Mouse (Mus musculus): ENCODE data around the gene 1700003E16Rik. TPM values are rescaled to one million over a fixed set of nuclear protein-coding genes. Genes with fewer than 3 reads are reported as not detected.
"Not testable (repeated sequence)": the region's sequence is repeated elsewhere in the genome, so short reads cannot be mapped to it uniquely, and the experiment has no call there.

Gene 1700003E16Rik
- total and polyA plus RNA-seq, 2 experiments from 2014 or later, result 10.2 to 12.7 TPM

DNA sequence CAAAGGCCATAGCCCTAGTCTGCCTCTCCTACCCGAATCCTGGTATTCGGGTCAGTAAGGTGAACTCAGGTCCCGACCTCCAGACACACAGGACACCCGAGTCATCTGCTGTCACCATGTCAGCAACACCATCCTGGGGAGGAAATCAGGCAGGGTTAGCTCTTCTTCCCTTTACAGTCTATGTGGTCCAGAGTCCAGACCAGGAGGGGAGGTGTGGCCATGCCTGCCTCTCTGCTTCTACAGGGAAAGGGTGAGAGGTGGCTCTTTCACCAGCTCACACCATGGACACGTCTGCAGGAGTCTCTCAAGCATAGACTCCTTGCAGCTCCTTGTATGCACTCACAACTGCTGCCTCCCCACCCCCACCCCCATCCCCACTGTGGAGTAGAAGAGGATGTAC lies 2.7 kb upstream of the 1700003E16Rik start:
- Histone ChIP-seq H3K27me3 (ENCODE audit: insufficient read depth, low read length) (no peaks in the 10 kb centered on the region), H3K4me1 (ENCODE audit: insufficient read depth, low read length) (no peaks in the 10 kb centered on the region), H3K4me3 (ENCODE audit: low read length) (no peak overlapping the region), H3K9ac (replicated peaks; ENCODE audit: low read length) (no peak overlapping the region), H3K9me3 (ENCODE audit: low read length) (no peaks in the 10 kb centered on the region), H3K4me2 (ENCODE audit: low read depth, low read length) (no peak overlapping the region), H3K36me3 (ENCODE audit: insufficient read depth, low read length) (0 out of 2 replicates have a peak, but pooled peaks cover 4% of the 10 kb centered on the region), H3K27ac (no peak overlapping the region)
- ATAC-seq (no peak), DNase-seq (ENCODE audit: low spot score) (no peak)
- 79% methylated on average over 5 of the region's 5 CpGs for WGBS
- no peak for TF ChIP-seq CTCF (IDR thresholded peaks at IDR 0.05; ENCODE audit: low read depth)

GRCm38 (mm10) chr6:83155552-83156238 lies 509 bp upstream of the 1700003E16Rik start:
- DNase-seq (ENCODE audit: low spot score), result peak; percentile 52
- H3K27me3 ChIP-seq (ENCODE audit: insufficient read depth, low read length), result peaks cover 5% of the 10 kb centered on the region; the same call in 1 of the 2 replicates
- no peaks in the 10 kb centered on the region for H3K9me3 ChIP-seq (ENCODE audit: low read length)
- peak; percentile 38 for ATAC-seq
- H3K4me3 ChIP-seq (ENCODE audit: low read length), result peak overlapping the region; percentile 50
- no peak for TF ChIP-seq CTCF (IDR thresholded peaks at IDR 0.05; ENCODE audit: low read depth)
- H3K36me3 ChIP-seq (ENCODE audit: insufficient read depth, low read length), result no peaks in the 10 kb centered on the region
- peak overlapping the region; percentile 38; the same call in 1 of the 2 replicates for H3K27ac ChIP-seq
- no peaks in the 10 kb centered on the region for H3K4me1 ChIP-seq (ENCODE audit: insufficient read depth, low read length)
- peak overlapping the region; percentile 79 for H3K4me2 ChIP-seq (ENCODE audit: low read depth, low read length)
- peak overlapping the region; percentile 46 for H3K9ac ChIP-seq (replicated peaks; ENCODE audit: low read length)
- 8% methylated on average over 23 of the region's 23 CpGs for WGBS

- H3K4me1 ChIP-seq (ENCODE audit: insufficient read depth, low read length); H3K4me2 ChIP-seq (ENCODE audit: low read depth, low read length); H3K4me3 ChIP-seq (ENCODE audit: low read length); H3K27ac ChIP-seq; H3K9ac ChIP-seq (replicated peaks; ENCODE audit: low read length); H3K36me3 ChIP-seq (ENCODE audit: insufficient read depth, low read length); H3K9me3 ChIP-seq (ENCODE audit: low read length); ATAC-seq: not testable (repeated sequence)
- DNase-seq (ENCODE audit: low spot score), result peak; percentile 82
- 19% methylated on average over 3 of the region's 3 CpGs for WGBS
- peak; percentile 69 for TF ChIP-seq CTCF (IDR thresholded peaks at IDR 0.05; ENCODE audit: low read depth)
- peaks cover 22% of the 10 kb centered on the region for H3K27me3 ChIP-seq (ENCODE audit: insufficient read depth, low read length)
These were observed 3.3 kb downstream of the 1700003E16Rik start for GRCm38 (mm10) chr6:83159456-83159855.

DNA sequence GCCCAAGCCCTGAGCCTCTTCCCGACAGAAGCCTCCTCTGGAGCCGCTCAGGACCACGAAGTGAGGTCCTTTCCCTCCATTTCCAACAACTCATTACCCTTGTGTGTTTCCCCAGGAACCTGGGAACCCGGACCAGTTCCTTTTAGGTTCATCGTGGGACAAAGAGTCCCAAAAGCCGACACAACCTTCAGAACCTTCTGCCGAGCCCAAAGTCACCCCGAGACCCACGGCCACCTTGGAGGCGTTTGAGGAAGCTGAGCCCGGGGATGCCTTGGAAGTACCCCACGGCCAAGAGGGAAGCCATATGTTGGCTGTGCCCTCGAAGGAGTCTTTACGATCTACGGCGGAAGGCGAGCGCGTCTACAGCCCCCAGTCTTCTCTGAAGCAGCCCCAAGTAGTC lies 5.2 kb downstream of the 1700003E16Rik start:
- H3K27me3 ChIP-seq (ENCODE audit: insufficient read depth, low read length), result peaks cover 22% of the 10 kb centered on the region
- TF ChIP-seq CTCF (IDR thresholded peaks at IDR 0.05; ENCODE audit: low read depth), result no peak
- H3K4me1 ChIP-seq (ENCODE audit: insufficient read depth, low read length), result 0 out of 2 replicates have a peak, but pooled peaks cover 5% of the 10 kb centered on the region
- peak overlapping the region; percentile 24 for H3K4me3 ChIP-seq (ENCODE audit: low read length)
- H3K27ac ChIP-seq, result no peak overlapping the region
- H3K36me3 ChIP-seq (ENCODE audit: insufficient read depth, low read length), result no peaks in the 10 kb centered on the region
- H3K4me2 ChIP-seq (ENCODE audit: low read depth, low read length), result peak overlapping the region; percentile 50
- H3K9ac ChIP-seq (replicated peaks; ENCODE audit: low read length), result no peak overlapping the region
- DNase-seq (ENCODE audit: low spot score), result no peak
- no peak for ATAC-seq
- no peaks in the 10 kb centered on the region for H3K9me3 ChIP-seq (ENCODE audit: low read length)
- 15% methylated on average over 19 of the region's 19 CpGs for WGBS

DNA sequence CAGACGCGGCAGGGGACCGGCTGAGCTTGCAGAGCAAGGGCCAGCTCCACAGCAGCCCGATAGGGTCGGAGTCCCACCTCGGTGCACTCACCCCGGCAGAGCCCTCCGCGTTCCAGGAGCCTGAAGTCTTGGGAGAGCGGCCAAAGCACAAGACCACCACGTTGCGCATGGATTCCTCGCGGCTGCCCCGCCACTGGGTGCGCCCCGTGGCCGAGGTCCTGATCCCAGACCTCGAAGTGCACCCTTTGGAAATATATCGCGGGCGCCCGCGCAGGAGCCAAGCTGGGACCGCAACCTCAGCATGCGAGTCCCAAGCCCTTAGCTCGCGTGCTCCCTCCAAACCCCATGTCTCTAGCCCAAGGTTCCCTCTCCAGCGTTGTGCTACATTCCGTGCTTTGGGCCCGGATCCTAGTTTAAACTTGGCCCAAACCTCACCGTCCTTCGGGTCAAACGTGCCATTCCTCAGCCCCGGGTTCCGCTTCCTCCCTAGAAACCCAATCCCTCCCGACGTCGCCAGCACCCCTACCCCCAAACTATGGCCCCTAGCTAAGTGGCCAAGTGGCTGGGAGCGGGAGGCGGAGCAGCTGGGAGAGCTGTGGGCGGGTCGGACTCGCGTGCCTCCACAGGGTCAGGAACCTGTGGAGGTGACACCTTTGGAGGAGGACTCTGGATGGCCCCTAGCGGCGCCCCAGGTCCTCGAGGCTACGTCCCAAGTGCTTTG lies 5.9 kb downstream of the 1700003E16Rik start:
- no peak for TF ChIP-seq CTCF (IDR thresholded peaks at IDR 0.05; ENCODE audit: low read depth)
- ATAC-seq, result no peak
- Histone ChIP-seq H3K4me2 (ENCODE audit: low read depth, low read length) (peak overlapping the region; percentile 50), H3K4me3 (ENCODE audit: low read length) (peak overlapping the region; percentile 24), H3K27ac (no peak overlapping the region), H3K4me1 (ENCODE audit: insufficient read depth, low read length) (0 out of 2 replicates have a peak, but pooled peaks cover 10% of the 10 kb centered on the region), H3K9me3 (ENCODE audit: low read length) (no peaks in the 10 kb centered on the region), H3K36me3 (ENCODE audit: insufficient read depth, low read length) (no peaks in the 10 kb centered on the region), H3K27me3 (ENCODE audit: insufficient read depth, low read length) (peaks cover 22% of the 10 kb centered on the region), H3K9ac (replicated peaks; ENCODE audit: low read length) (0 out of 2 replicates have a peak overlapping the region, but pooled peaks have one; percentile 25)
- no peak for DNase-seq (ENCODE audit: low spot score)
- 3% methylated on average over 49 of the region's 49 CpGs for WGBS

- Histone ChIP-seq H3K27me3 (ENCODE audit: insufficient read depth, low read length) (peaks cover 22% of the 10 kb centered on the region), H3K9ac (replicated peaks; ENCODE audit: low read length) (no peak overlapping the region), H3K27ac (no peak overlapping the region), H3K4me1 (ENCODE audit: insufficient read depth, low read length) (0 out of 2 replicates have a peak, but pooled peaks cover 10% of the 10 kb centered on the region), H3K4me3 (ENCODE audit: low read length) (peak overlapping the region; percentile 24), H3K9me3 (ENCODE audit: low read length) (no peaks in the 10 kb centered on the region), H3K36me3 (ENCODE audit: insufficient read depth, low read length) (no peaks in the 10 kb centered on the region), H3K4me2 (ENCODE audit: low read depth, low read length) (peak overlapping the region; percentile 50)
- ATAC-seq, result no peak
- peak; percentile 83 for TF ChIP-seq CTCF (IDR thresholded peaks at IDR 0.05; ENCODE audit: low read depth)
- WGBS, result under 1% methylated on average over 8 of the region's 8 CpGs
- peak; percentile 82 for DNase-seq (ENCODE audit: low spot score)
These were observed 6.5 kb downstream of the 1700003E16Rik start for GRCm38 (mm10) chr6:83162701-83163100.
